Mouse (Mus musculus): ENCODE data around the gene Dpm1. TPM values are rescaled to one million over a fixed set of nuclear protein-coding genes. Genes with fewer than 3 reads are reported as not detected.

The Dpm1 gene
- 100 to 1,000 TPM; 107 to 133 (median 132) TPM for total RNA-seq (2022)

DNA sequence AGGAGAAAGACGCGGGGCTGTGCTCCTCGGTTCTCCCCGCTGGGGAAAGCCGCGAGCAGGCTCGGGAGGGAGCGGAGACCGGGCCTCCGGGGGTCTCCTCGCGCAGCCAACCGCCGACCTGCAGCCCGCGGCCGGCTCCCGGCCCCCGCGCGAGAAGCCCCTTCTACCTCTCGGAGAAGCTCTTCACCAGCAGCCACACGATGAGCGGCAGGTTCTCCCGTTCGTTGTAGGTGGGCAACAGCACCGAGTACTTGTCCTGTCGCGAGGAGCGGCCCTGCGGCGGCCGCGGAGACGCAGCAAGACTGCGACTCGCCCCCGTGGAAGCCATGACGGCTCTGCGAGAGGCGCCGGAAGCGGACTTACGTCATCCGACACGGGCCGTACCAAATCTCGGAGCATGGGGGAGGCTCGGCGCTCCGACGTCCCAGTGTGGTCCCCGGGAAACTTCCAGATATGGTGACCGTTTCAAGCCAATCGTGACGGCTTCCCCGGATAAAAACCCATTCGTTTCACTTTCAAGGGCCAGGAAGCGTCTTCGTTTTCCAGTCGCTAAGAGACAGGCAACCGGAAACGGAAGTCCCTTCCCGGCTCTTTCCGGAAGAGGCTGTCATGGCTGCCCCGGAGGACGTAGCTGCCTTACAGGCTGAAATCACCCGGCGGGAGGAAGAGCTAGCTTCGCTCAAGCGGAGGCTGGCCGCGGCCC lies at the start of gene Dpm1, which contains the start of the genes Gm20716 and Mocs3:
Gene Dpm1, minus strand, starts transcription at position 566 of the 703 bp plus-strand sequence.
Gene Gm20716, minus strand, starts transcription at position 339 of the 703 bp plus-strand sequence.
Gene Mocs3, plus strand, starts transcription at position 597 of the 703 bp plus-strand sequence.
- peak; percentile 77 for DNase-seq

DNA sequence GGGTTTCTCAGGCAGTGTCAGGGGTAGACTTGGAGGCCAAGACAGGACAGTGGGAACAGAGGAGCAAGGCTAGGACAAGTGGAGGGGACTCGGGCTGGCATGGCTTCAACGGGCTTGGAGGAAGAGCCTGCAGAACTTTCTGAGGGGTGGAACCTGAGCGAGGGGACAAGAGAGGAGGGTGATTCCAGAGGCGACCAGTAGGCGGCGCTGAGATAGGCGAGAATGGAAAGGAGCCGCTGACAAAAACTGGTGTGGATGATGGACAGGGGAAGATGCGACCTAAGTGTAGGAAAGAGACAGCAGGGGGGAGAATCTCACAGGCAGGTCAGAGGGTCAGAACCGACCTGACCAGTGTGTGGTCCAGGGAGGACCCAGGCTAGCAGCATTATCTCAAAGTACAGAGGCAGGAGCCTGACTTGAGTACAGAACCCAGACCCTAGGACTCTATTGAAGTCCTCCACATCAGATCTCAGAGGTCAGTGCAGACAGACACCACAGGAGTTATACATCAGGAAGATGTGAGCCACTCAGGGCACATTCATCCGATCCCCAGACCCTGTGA lies 44.1 kb upstream of the Dpm1 start:
- no peak for DNase-seq

DNA sequence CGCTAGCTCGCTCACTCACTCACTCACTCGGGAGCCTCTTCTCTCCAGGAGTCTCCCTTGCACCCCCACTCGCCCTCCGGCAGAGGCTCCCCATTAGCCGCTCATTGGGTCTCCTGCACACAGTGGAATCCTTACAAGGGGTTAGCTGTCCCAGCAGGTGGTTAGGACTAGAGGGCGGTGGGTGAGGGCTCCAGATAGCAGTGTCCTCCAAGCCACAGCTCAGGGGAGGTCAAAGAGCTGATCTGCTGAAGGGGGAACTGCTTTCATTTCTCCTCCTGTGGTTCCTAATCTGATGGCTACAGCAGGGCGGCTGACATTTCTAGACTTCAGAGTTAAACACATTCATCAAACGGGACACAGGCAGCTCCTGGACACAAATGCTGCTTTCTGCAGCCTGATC lies 43.0 kb upstream of the Dpm1 start:
- DNase-seq = no peak

DNA sequence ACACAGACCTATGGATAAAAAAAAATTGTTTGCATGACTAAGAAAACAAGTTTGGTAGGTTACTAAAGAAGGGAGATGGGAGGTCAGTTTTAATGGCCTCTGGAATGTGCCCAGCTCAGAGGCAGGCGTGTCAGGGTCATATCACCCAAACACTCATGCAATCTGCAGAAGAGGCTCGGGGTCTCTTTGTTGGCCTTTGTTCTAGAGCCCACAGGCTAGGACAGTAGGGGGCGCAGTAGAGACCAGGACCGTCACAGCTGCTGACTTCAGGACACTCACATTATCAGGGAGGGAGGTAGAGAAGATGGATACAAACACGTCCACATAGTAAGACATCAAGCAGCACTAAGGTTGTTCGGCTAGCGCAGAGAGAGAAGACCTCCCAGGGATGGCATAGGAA lies 37.6 kb upstream of the Dpm1 start:
- DNase-seq = no peak

DNA sequence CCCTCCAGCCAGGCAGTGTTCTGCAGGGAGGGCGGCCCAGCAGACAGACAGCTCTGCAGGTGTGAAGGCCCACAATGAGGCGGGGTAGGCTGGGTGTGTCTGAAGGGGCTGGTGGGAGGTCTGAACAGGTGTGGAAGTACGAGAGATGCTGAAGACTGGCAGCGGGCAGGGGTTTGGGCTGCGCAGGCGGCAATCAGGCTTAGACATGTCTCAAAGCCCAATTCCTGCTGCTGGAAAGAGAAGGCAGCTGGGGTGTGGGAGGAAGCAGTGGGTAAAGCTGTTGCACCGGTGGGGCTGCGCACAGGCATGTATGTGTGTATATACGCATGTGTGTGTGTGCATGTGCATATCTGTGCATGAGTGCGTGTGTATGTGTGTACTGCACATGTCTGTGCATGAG lies 30.5 kb upstream of the Dpm1 start:
- no peak for DNase-seq

DNA sequence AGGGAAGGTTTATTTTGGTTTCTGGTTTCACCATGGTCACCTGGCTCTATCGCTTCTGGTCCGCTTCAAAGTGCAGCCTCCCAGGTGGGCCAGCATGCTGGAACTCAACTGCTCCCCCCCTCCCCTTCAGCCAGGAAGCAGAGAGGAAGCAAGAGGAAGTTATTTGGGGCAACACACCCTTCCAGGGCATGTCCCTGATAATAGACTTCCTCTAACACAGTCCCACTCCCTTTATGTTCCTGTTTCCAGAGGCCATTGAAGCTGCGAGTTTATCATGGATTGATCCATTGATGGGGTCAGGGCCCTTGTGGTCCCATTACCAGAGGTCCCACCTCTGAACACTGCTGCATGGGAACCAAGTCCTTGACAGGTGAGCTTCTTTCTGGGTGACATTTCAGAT lies 29.7 kb upstream of the Dpm1 start:
- no peak for DNase-seq

DNA sequence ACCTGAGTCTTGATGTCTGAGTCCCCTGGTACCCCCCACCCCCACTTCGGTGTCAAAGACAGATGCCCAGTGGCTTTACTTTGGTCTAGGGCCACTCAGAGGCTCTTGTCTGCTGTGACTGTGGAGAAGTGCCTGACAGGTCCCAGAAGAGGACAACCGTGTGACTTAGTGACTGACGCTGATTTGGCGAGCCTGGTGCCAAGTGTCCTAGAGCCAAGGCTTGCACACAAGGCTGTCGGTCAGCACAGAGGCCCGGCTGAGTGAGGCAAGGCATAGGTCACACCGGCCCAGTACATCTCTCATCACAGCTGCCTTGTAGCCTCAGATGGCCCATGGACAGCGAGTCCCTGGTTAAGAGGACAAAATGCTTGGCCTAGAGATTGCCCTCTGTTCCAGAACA lies 28.7 kb upstream of the Dpm1 start:
- no peak for DNase-seq

DNA sequence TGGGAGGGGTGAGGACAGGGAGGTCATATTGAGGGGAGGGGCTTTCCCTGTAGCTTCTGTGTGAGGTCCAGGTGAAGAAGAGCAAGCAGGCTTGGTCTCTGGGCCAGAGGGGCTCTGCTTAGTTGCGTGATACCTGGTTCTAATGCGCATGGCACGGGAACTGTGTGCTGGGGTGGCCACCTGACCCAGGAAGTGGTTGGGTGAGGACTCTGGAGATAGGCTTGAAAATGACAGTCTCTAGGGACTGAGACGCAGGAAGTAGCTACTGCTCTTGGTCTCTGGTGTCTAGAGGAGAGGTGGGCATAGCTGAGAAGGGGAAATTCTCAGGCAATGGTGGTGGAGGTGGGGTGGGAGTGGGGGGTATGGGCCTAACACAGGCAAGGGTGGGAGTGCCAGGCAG lies 26.8 kb upstream of the Dpm1 start:
- DNase-seq = no peak

DNA sequence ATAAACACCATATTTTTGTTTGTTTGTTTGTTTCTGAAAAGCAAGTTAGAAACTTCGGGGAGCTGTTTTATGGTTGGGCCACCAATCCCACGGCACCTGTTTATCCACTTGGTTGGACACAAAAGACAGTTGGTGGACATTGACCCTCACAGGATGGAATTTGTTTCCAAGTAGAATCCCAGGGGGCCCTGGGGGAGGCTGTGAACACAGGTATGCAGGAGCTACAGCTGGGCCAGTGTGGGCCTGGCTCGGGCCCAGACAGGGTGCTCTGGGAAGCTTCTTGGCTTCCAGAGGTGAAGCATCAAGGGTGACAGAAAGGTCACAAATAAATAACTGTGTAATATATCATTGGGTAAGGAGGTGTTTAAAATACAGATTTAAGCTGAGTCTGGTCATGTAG lies 26.1 kb upstream of the Dpm1 start:
- no peak for DNase-seq

DNA sequence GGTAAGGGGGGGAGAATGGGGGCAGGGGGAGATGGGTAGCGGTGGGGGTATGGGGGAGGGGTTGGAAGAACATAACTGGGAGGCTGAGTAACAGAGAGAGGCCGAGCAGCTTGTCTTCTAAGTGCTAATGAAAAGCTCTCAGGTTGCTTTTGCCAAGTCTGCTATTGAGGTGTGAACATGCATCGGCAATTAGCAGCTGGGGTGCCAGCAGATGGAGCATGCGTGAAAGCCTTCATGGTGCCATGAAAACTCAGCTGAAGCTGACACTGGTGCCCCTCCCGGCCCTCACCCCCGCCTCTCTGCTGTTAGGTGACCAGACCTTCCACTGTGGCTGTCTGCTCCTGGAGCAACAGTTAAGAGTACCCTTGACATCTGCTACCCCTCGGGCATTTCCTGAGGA lies 23.4 kb upstream of the Dpm1 start:
- DNase-seq = no peak

DNA sequence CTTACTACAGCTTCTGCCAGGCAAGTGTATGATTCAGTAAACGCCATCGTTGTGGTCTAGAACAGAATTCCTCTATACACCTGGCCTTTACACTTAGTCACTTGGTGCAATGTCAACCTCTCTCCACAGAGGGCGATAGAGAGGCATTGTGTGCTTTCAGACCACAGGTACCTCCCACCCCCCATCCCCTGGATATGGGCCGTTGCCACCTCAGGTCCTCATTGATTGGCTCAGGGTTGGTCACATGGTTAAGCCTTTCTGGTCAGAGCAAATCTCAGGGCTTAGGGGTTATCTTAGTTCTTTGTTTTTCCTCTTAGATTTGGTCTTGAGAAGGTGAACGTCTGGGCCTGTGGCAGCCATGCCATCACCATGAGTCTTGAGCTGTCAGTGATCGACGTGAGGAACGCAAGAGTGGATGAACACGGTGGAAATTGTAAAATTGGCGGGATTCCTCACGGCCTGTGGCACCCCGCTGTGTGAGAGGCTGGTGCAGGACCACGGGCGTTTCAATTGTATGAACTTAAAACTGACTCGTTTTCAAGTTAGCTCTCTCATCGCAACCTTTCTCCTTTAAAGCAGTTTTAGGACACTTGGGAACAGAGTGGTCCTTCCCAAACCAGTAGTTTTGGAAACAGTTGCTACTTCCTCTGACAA lies 22.4 kb upstream of the Dpm1 start:
- DNase-seq = no peak

DNA sequence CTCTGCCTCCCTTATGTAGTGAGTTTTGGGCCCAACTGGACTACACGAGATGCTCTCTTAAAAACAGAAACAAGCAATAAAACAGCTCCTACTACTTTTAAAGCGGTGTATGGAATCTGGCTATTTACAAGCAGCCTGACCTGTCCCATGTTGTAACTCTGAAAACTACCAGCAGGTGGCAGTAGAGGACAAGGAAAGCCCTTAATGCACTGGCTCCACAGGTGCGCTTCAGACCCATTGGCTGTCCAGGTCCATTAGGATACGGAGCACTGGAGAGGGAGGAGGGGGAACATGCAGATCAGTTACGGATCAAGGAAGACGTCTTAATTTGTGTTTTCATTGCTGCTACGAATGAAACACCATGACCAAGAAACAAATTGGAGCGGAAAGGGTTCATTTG lies 19.9 kb upstream of the Dpm1 start:
- DNase-seq = peak; percentile 38

DNA sequence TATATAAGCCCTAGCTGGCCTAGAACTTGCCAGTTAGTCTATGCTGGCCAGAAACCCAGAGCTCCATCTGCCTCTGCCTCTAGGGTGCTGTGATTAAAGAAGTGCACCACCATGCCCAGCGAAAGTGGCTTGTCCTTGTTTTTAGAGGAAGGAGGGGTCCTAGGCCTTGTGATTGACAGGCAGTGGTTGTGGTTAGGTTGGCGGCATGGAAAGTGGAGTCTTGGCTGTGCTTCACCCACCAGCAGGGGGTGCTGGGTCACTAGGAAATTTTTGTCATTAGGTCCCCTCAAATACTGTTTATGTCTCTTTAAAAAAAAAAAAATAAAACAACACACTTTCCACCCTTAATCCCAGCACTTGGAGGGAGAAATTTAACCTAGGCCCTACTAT lies 18.5 kb upstream of the Dpm1 start:
- no peak for DNase-seq

DNA sequence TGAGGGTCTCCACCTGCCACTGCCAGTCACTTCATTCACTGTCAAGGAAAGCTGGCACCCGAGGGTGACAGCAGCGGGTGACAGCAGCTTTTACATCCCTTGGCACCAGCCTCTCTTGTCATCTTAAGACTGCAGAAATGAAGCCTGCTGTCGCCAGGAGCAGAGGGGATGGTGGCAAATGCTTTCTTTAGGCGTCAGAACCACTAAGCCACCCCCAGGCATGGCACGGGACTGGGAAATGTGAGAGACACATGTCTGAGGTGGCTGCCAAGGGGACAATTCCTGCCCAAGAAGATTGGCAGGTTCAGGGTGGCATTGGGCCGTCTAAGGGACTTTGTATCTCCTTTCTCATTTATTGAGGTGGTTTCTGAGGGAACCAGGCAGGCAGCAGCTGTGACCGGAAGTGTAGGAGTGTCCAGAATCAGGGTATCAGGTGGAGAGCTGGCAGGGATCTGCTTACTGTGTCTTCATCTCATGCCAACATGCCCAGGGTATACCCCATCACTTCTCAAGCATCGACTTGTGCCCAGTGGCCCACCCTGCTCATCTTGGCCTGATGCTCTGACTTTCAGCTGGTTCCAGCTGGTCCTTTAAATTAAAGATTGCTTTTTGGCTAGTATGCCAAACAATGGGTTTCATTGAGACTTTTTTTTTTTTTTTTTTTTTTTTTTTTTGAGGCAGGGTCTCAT lies 17.9 kb upstream of the Dpm1 start:
- DNase-seq = no peak

DNA sequence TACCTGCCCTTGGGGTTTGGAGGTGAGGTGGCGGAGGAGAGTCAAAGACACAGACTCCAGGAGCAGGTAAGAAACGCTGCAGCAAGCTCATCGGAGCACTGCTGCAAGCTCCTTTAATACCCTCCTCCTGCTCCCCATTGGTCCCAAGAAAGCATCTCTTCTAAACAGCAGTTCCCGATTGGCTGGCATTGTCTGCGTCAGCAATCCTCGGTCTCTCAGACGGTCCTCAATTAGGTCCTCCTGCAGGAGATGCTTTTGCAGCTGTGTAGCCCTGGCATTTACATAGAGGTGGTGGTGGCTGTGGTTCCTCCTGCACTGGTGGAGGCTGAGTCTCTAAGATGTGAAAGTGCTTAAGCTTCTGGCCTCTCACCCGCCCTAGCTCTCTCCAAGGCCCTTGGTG lies 15.2 kb upstream of the Dpm1 start:
- no peak for DNase-seq

DNA sequence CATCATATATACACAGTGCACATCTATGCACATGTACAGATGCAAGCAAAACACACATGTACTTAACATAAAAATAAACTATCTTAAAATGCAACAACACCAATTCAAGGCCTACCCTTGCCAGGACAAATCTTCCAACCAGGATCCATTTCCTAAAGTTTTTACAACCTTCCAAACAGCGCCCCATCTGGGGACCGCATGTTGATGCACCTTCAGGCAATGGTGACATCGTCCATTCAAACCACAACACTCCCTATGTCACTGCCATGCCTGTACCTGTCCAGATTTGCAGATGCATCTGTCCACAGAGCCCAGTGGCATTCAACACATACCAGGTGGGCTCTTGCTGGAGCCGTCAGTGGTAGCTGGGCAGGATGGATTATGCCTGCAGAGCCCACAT lies 12.9 kb upstream of the Dpm1 start:
- no peak for DNase-seq

DNA sequence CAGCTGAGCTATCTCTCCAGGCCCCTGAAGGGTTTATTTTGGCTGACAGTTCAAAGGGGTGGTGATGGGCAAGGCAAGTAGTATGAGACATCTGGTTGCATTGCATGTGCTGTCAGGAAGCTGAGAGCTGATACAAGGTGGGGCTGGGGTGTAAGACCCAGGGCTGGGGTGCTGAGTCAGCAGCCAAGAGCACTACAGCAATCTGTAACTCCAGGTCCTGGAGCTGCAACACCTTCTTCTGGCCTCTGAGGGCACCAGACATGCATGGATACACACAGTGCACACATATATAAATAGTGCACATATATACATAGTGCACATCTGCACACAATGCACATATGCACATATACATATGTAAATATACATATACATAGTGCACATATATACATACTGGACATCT lies 12.4 kb upstream of the Dpm1 start:
- DNase-seq = no peak

DNA sequence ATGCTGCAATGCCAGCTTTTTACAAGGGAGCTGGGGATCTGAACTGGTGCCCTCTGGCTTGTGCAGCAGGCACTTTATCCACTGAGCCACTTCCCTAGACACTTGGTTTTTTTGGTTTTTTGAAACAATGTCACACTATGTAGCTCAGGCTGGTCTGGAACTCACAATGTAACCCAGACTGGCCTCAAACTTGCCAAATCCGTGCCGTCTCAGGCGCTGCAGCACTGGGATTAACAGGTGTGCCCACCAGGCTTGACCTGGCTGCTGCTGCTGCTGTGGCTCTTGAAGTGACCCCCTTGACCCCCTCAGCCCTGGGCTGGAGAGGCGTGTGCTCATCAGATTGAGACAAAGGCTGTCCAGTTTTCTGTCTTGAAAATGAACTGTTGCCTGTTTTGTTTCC lies 7.9 kb upstream of the Dpm1 start:
- no peak for DNase-seq

DNA sequence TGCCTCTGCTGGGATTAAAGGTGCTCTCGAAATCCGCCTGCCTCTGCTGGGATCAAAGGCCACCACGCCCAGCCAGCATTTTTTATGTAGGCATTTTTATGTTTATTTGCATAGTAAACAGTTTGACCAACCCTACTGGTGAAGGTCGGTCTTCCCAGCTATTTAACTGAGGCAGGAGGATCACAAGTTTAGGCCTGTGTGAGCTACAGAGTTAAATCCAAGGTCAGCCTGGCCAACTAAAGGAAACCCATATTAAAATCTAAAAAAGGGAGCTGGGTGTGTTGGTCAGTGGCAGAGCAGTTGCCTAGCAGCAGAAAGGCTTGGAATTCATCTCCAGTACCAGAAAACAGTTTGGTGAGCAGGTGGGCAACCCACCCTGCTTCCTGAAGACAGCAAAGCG lies 2.9 kb upstream of the Dpm1 start:
- no peak for DNase-seq

DNA sequence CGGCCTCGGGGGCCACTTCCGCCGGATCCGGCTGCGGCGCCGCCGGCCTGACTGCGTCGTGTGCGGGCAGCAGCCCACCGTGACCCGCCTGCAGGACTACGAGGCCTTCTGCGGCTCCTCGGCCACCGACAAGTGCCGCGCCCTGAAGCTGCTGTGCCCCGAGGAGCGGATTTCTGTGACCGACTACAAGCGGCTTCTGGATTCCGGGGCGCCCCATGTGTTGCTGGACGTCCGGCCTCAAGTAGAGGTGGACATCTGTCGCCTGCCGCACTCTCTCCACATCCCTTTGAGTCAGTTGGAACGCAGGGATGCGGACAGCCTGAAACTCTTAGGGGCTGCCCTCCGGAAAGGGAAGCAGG lies 1.1 kb upstream of the Dpm1 start:
- DNase-seq = peak; percentile 17

DNA sequence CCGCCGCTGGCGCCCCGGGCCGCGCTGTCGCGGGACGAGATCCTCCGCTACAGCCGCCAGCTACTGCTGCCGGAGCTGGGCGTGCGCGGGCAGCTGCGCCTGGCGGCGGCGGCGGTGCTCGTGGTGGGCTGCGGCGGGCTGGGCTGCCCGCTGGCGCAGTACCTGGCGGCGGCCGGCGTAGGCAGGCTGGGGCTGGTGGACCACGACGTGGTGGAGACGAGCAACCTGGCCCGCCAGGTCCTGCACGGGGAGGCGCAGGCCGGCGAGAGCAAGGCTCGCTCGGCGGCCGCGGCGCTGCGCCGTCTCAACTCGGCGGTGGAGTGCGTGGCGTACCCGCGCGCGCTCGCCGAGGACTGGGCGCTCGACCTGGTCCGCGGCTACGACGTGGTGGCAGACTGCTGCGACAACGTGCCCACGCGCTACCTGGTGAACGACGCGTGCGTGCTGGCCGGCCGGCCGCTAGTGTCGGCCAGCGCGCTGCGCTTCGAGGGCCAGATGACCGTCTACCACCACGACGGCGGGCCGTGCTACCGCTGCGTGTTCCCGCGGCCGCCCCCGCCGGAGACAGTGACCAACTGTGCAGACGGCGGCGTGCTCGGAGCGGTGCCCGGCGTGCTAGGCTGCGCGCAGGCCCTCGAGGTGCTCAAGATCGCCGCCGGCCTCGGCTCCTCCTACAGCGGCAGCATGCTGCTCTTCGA lies 531 bp upstream of the Dpm1 start:
- peak; percentile 14 for DNase-seq

DNA sequence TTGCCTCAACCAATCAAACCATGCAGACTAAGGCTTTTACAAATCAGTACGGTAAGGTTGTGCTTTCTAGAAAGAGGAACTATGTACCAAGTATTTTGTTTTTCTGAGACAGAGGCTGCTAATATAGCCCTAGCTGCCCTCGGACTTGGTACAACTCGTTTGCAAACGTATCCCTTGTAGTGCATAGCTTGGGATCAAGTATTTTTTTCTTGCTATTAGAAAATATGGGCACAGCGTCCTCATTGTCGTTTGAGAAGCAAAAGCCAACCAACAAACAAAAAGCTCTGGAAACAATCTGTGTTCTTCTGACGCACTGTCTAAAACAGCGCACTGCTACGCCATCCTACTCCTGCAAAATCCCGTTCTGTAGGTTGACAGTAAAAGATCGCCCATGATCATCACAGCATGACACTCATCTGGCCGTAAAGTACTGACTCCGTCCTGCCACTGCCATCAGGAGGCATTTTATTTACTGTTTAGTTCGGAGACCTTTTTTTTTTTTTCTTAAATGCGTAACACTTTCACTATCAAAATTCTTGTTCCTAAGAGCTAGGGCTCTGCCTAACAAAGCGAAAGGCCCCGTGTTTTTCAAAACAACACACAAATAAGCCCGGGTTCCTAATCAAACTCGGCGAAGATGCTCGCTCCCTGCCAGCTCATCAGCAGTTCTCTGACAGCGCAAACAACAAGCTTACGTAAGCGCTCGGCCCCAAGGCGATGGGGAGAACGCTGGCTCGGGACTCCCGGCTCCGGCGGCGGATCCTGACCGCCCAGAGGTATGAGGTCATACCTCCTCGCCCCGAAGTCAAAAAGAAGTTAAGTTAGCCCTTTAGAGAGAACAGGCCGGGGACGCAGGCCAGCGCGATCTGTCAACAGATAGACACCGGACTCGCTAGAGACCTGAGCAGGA lies 1.0 kb downstream of the Dpm1 start:
- peak; percentile 59 for DNase-seq
